Mouse (Mus musculus): ENCODE results near the gene Agtr1a. TPM values are rescaled to one million over a fixed set of nuclear protein-coding genes. Genes with fewer than 3 reads are reported as not detected.

Gene Agtr1a
- total RNA-seq, 2 experiments from 2014 or later = 1.1 to 1.9 TPM

Other genes with a start within 250 kb of the Agtr1a start
- gene Mboat1, start 200.0 kb upstream of the Agtr1a start, total RNA-seq (2021) = under 1 TPM; 0.62 to 0.89 TPM
- 100 to 1,000 TPM; 150 to 154 TPM for gene Uqcrfs1, start 208.9 kb downstream of the Agtr1a start, total RNA-seq (2021)